In genomic region chr9:48432449-48432848, GRCm38 (mm10) we compare ENCODE assay signal across 21 mouse cellular contexts. TPM values are rescaled to one million over a fixed set of nuclear protein-coding genes. Genes with fewer than 3 reads are reported as not detected.
DNase-seq lines count a peak whose midpoint lies in the region; ATAC-seq and TF ChIP-seq lines count a peak whose summit lies in the region.
"Had no signal": no experiment of that assay in that cellular context is flagged by ENCODE, and none has a peak within 500 bp of the region (broad histone marks: within the 10 kb centered on the region; RNA-seq: fewer than 3 reads in every experiment).

No protein-coding gene starts in this region.

- H3K27me3 ChIP-seq in CH12.LX (replicated peaks) = no peaks in the 10 kb centered on the region
- H3K27me3 ChIP-seq: embryonic facial prominence, embryonic 15.5 days; heart, embryonic 12.5 days; intestine, embryonic 15.5 days had no signal

- TF ChIP-seq RAD21 in CH12.LX (IDR thresholded peaks at IDR 0.05; ENCODE audit: low read depth, low read length) = no peak

- no peak for TF ChIP-seq EP300 in CH12.LX (IDR thresholded peaks at IDR 0.05; ENCODE audit: low read length)

- peaks cover 12 to 16% of the 10 kb centered on the region in 2 experiments for H3K4me1 ChIP-seq in CH12.LX (ENCODE audit: control insufficient read depth in 1 of 2, insufficient read depth in 2 of 2)
- H3K4me1 ChIP-seq: embryonic facial prominence, embryonic 15.5 days; forebrain, embryonic 10.5 days; heart, embryonic 12.5 days; hindbrain, embryonic 10.5 days; intestine, embryonic 15.5 days had no signal

- dilution Hi-C loops in CH12.LX (cut with MboI; ENCODE audit: extremely low pct_ligation_motif_present, extremely low pct_unique_long_range_greater_than_20kb, low sequenced_read_pairs) = no loop called here

- in situ Hi-C loops in CH12.LX (cut with MboI; ENCODE audit: low pct_ligation_motif_present, low pct_unique_long_range_greater_than_20kb, low sequenced_read_pairs) = no loop called here

- no peaks in the 10 kb centered on the region for H3K9me3 ChIP-seq in CH12.LX (replicated peaks; ENCODE audit: low read length)
- H3K9me3 ChIP-seq: embryonic facial prominence, embryonic 15.5 days; forebrain, embryonic 10.5 days; heart, embryonic 12.5 days; hindbrain, embryonic 10.5 days; intestine, embryonic 15.5 days had no signal

- H3K79me2 ChIP-seq in CH12.LX (replicated peaks; ENCODE audit: control insufficient read depth, extremely low read depth, insufficient read depth, poor library complexity, severe bottlenecking) (no peaks in the 10 kb centered on the region), macrophage (ENCODE audit: inconsistent target) (no peaks in the 10 kb centered on the region)

- no peak overlapping the region for H3K9ac ChIP-seq in CH12.LX (ENCODE audit: insufficient read depth, low read depth)
- H3K9ac ChIP-seq: embryonic facial prominence, embryonic 15.5 days; heart, embryonic 12.5 days; hindbrain, embryonic 14.5 days; intestine, embryonic 15.5 days had no signal

- peaks cover 4 to 26% of the 10 kb centered on the region in 2 experiments for H3K36me3 ChIP-seq in CH12.LX (replicated peaks in 1 of 2; ENCODE audit: control insufficient read depth in 1 of 2, insufficient read depth in 1 of 2, low read length in 1 of 2)
- H3K36me3 ChIP-seq in macrophage (ENCODE audit: inconsistent target) = peaks cover 29% of the 10 kb centered on the region
- H3K36me3 ChIP-seq: embryonic facial prominence, embryonic 15.5 days; forebrain, embryonic 10.5 days; heart, embryonic 12.5 days; hindbrain, embryonic 10.5 days; intestine, embryonic 15.5 days had no signal

- DNase-seq in CH12.LX (ENCODE audit: extremely low read depth) = no peak
- DNase-seq in cerebellum, postnatal 4 days (ENCODE audit: low spot score in 2 of 2) = no peak
- no peak for DNase-seq in right cerebral cortex, postnatal 4 days
- DNase-seq in thymus, postnatal 4 days = no peak
- DNase-seq: adrenal gland, postnatal 14 days; cerebellum, adult 9-10 months; cerebellum, postnatal 25 days; gastrocnemius, postnatal 10 days; heart, adult 2 months had no signal

- no peak for TF ChIP-seq CTCF in CH12.LX (conservative IDR thresholded peaks at IDR 0.05 in 1 of 2, IDR thresholded peaks at IDR 0.05 in 1 of 2; ENCODE audit: low read depth in 2 of 2, low read length in 2 of 2)

- WGBS in macrophage (ENCODE audit: missing documents) = 13% methylated on average over 8 of the region's 8 CpGs

- H3K4me3 ChIP-seq in CH12.LX (replicated peaks in 1 of 3; ENCODE audit: low read depth in 2 of 3, low read length in 2 of 3, poor library complexity in 1 of 3) (no peak overlapping the region), macrophage (ENCODE audit: inconsistent target) (no peak overlapping the region)
- H3K4me3 ChIP-seq: embryonic facial prominence, embryonic 15.5 days; erythroblast, embryonic 14.5 days; forebrain, embryonic 10.5 days; heart, adult 2 months; heart, embryonic 12.5 days; hindbrain, embryonic 10.5 days; intestine, embryonic 15.5 days had no signal

- TF ChIP-seq POLR2A in CH12.LX (IDR thresholded peaks at IDR 0.05; ENCODE audit: low read depth, low read length) = no peak

- peak overlapping the region; percentile 9; the same call in 1 of the 2 replicates for H3K4me2 ChIP-seq in CH12.LX (ENCODE audit: insufficient read depth, low read depth, poor library complexity, severe bottlenecking)
- H3K4me2 ChIP-seq: embryonic facial prominence, embryonic 15.5 days; heart, embryonic 12.5 days; hindbrain, embryonic 14.5 days; intestine, embryonic 15.5 days had no signal

- ATAC-seq in monocyte, adult 5-6 weeks (replicated peaks; ENCODE audit: insufficient number of reproducible peaks, low FRiP score, low TSS enrichment, poor library complexity, severe bottlenecking) = peak; percentile 79
- ATAC-seq in activated CD4-positive, CD25-positive, alpha-beta regulatory T cell, adult 4 months = no peak
- ATAC-seq: CD4-positive, CD25-positive, alpha-beta regulatory T cell, adult 4 months; forebrain, embryonic 14.5 days; intestine, embryonic 15.5 days had no signal

- no peak overlapping the region for H3K27ac ChIP-seq in CH12.LX (ENCODE audit: insufficient read depth, low read depth)
- peak overlapping the region; percentile 15; the same call in 1 of the 2 replicates for H3K27ac ChIP-seq in macrophage
- H3K27ac ChIP-seq: embryonic facial prominence, embryonic 15.5 days; forebrain, embryonic 10.5 days; heart, adult 2 months; hindbrain, embryonic 10.5 days; hindbrain, embryonic 14.5 days; intestine, embryonic 15.5 days had no signal

TF ChIP-seq in CH12.LX, 34 proteins besides CTCF, POLR2A, EP300 and RAD21:
- TF ChIP-seq MAX (IDR thresholded peaks at IDR 0.05; ENCODE audit: low read length) (no peak), ELF1 (IDR thresholded peaks at IDR 0.05; ENCODE audit: low read depth, low read length) (no peak), ZKSCAN1 (IDR thresholded peaks at IDR 0.05; ENCODE audit: borderline replicate concordance, low read depth, low read length) (no peak), CHD2 (IDR thresholded peaks at IDR 0.05; ENCODE audit: low read length) (no peak), MAZ (IDR thresholded peaks at IDR 0.05; ENCODE audit: low read depth, low read length) (no peak), IRF4 (IDR thresholded peaks at IDR 0.05; ENCODE audit: low read depth, low read length) (no peak), TCF12 (IDR thresholded peaks at IDR 0.05; ENCODE audit: low read depth, low read length) (no peak), MYC (IDR thresholded peaks at IDR 0.05; ENCODE audit: low read depth, low read length) (no peak)

RNA-seq across cellular contexts. Expression of gene Rexo2, which starts 48.0 kb away (rescaled TPM):
- total RNA-seq in CH12.LX (2012; rRNA removed) (120 and 161 TPM in 2 replicates), CH12.LX (2014; rRNA removed) (108 and 112 TPM in 2 replicates)
- polyA plus RNA-seq in CH12.LX (2012; ENCODE audit: insufficient read length, low read depth) (253 and 296 TPM in 2 replicates), macrophage (2018) (92.9 to 181 TPM (median 121 TPM) in 3 replicates)
- total RNA-seq in macrophage (2018; cell fraction: chromatin; rRNA removed) = 10 to 100 TPM; 12.5 to 83.7 (median 40.1) TPM
- total RNA-seq in macrophage (2018; cell fraction: cytosol; rRNA removed) = 10 to 100 TPM; 64.1 to 98.4 (median 74.4) TPM
- total RNA-seq in macrophage (2018; cell fraction: nucleus; rRNA removed) = 10 to 100 TPM; 18.5 to 71.2 (median 41.4) TPM
- 72.1 to 84.2 TPM (median 76.2 TPM) in 3 replicates for total RNA-seq in monocyte, adult 5-6 weeks (2017)
- polyA plus RNA-seq in activated CD4-positive, CD25-positive, alpha-beta regulatory T cell, adult 4 months (2017; shearing (Covaris generic)) = 100 to 1,000 TPM; 228 to 261 TPM
